Mouse (Mus musculus): ENCODE measurements around the gene Tssk4.

- TF ChIP-seq CTCF (IDR thresholded peaks at IDR 0.05; ENCODE audit: extremely low read depth, insufficient read depth, insufficient read length, insufficient replicate concordance) = no peak
- no peak for TF ChIP-seq POLR2A (IDR thresholded peaks at IDR 0.05; ENCODE audit: low read depth, low read length)
Observed at GRCm38 (mm10) chr14:55642679-55643059, 7.3 kb upstream of the Tssk4 start.

All from spleen, adult 2 months (tissue).